19 mouse cellular contexts compared by ENCODE assay signal in genomic region chr19:54584687-54585237, GRCm38 (mm10).
DNase-seq lines count a peak whose midpoint lies in the region; ATAC-seq and TF ChIP-seq lines count a peak whose summit lies in the region.
"Had no signal": no experiment of that assay in that cellular context is flagged by ENCODE, and none has a peak within 500 bp of the region (broad histone marks: within the 10 kb centered on the region; RNA-seq: fewer than 3 reads in every experiment).

No protein-coding gene starts in this region.

- 53% methylated on average over 3 of the region's 3 CpGs for WGBS in midbrain, embryonic 12.5 days
- WGBS in midbrain, embryonic 10.5 days = 87% methylated on average over 3 of the region's 3 CpGs
- WGBS in stomach, embryonic 16.5 days = 65% methylated on average over 3 of the region's 3 CpGs
- 73% methylated on average over 3 of the region's 3 CpGs for WGBS in stomach, postnatal 0 days

- no peak overlapping the region for H3K4me2 ChIP-seq in midbrain, embryonic 12.5 days (replicated peaks)
- no peak overlapping the region for H3K4me2 ChIP-seq in stomach, embryonic 16.5 days (ENCODE audit: low read depth, low read length)
- no peak overlapping the region for H3K4me2 ChIP-seq in stomach, postnatal 0 days (replicated peaks; ENCODE audit: low read depth)
- H3K4me2 ChIP-seq: embryonic facial prominence, embryonic 12.5 days; forebrain, embryonic 15.5 days; heart, embryonic 11.5 days; heart, embryonic 15.5 days; hindbrain, embryonic 15.5 days had no signal

- H3K9ac ChIP-seq in midbrain, embryonic 12.5 days (replicated peaks) = no peak overlapping the region
- no peak overlapping the region for H3K9ac ChIP-seq in stomach, embryonic 16.5 days (ENCODE audit: low read length)
- no peak overlapping the region for H3K9ac ChIP-seq in stomach, postnatal 0 days (ENCODE audit: low read length)
- H3K9ac ChIP-seq: embryonic facial prominence, embryonic 12.5 days; forebrain, embryonic 15.5 days; heart, embryonic 15.5 days; hindbrain, embryonic 15.5 days had no signal

- no peaks in the 10 kb centered on the region for H3K9me3 ChIP-seq in midbrain, embryonic 12.5 days
- no peaks in the 10 kb centered on the region for H3K9me3 ChIP-seq in midbrain, embryonic 10.5 days (replicated peaks)
- H3K9me3 ChIP-seq in stomach, embryonic 16.5 days (replicated peaks; ENCODE audit: control insufficient read depth, low read length) = no peaks in the 10 kb centered on the region
- H3K9me3 ChIP-seq in stomach, postnatal 0 days (ENCODE audit: control insufficient read depth, low read length) = no peaks in the 10 kb centered on the region
- H3K9me3 ChIP-seq: embryonic facial prominence, embryonic 12.5 days; forebrain, embryonic 15.5 days; heart, embryonic 15.5 days; hindbrain, embryonic 15.5 days had no signal

- no peak overlapping the region for H3K4me3 ChIP-seq in midbrain, embryonic 12.5 days
- H3K4me3 ChIP-seq in midbrain, embryonic 10.5 days = no peak overlapping the region
- H3K4me3 ChIP-seq in stomach, embryonic 16.5 days (replicated peaks; ENCODE audit: low read length) = no peak overlapping the region
- no peak overlapping the region for H3K4me3 ChIP-seq in stomach, postnatal 0 days (ENCODE audit: low read depth, low read length)
- H3K4me3 ChIP-seq: embryonic facial prominence, embryonic 12.5 days; forebrain, embryonic 15.5 days; heart, embryonic 15.5 days; hindbrain, embryonic 15.5 days had no signal

- DNase-seq in midbrain, embryonic 10.5 days (ENCODE audit: low spot score) = no peak
- no peak for DNase-seq in stomach, postnatal 0 days (ENCODE audit: low spot score)
- DNase-seq in ZHBTc4 (ENCODE audit: low read depth, low spot score) = peak; percentile 7
- DNase-seq in adrenal gland, postnatal 25 days = no peak
- DNase-seq in layer of hippocampus, adult 9-10 months (ENCODE audit: low spot score) = no peak
- DNase-seq: adrenal gland, adult 2 months; cerebellum, adult 11-12 months; cerebellum, adult 9-10 months; cerebellum, postnatal 25 days; gastrocnemius, postnatal 36 days; heart, adult 18-20 months; heart, postnatal 14 days had no signal

- peak; percentile 56; the same call in 1 of the 2 replicates for ATAC-seq in midbrain, embryonic 12.5 days (ENCODE audit: low FRiP score, low read depth)
- ATAC-seq in stomach, embryonic 16.5 days (ENCODE audit: insufficient read depth, low FRiP score) = no peak; the same call in 1 of the 2 replicates
- no peak for ATAC-seq in stomach, postnatal 0 days (ENCODE audit: low FRiP score, low TSS enrichment)
- ATAC-seq: forebrain, embryonic 15.5 days had no signal

- no peak for TF ChIP-seq EP300 in stomach, postnatal 0 days (optimal IDR thresholded peaks at IDR 0.05)

- H3K4me1 ChIP-seq in midbrain, embryonic 12.5 days = no peaks in the 10 kb centered on the region
- no peaks in the 10 kb centered on the region for H3K4me1 ChIP-seq in midbrain, embryonic 10.5 days
- H3K4me1 ChIP-seq in stomach, embryonic 16.5 days (ENCODE audit: control insufficient read depth, insufficient read depth, low read length) = no peaks in the 10 kb centered on the region
- no peaks in the 10 kb centered on the region for H3K4me1 ChIP-seq in stomach, postnatal 0 days (replicated peaks; ENCODE audit: control insufficient read depth, insufficient read depth)
- H3K4me1 ChIP-seq: embryonic facial prominence, embryonic 12.5 days; heart, embryonic 15.5 days; hindbrain, embryonic 15.5 days had no signal

- TF ChIP-seq CTCF in stomach, postnatal 0 days (IDR thresholded peaks at IDR 0.05; ENCODE audit: low read depth) = no peak

- H3K36me3 ChIP-seq in midbrain, embryonic 12.5 days = no peaks in the 10 kb centered on the region
- no peaks in the 10 kb centered on the region for H3K36me3 ChIP-seq in midbrain, embryonic 10.5 days
- no peaks in the 10 kb centered on the region for H3K36me3 ChIP-seq in stomach, embryonic 16.5 days (ENCODE audit: control insufficient read depth, insufficient read depth, low read length)
- no peaks in the 10 kb centered on the region for H3K36me3 ChIP-seq in stomach, postnatal 0 days (ENCODE audit: control insufficient read depth, insufficient read depth, low read length)
- H3K36me3 ChIP-seq: embryonic facial prominence, embryonic 12.5 days; forebrain, embryonic 15.5 days; heart, embryonic 15.5 days; hindbrain, embryonic 15.5 days had no signal

- no peak overlapping the region for H3K27ac ChIP-seq in midbrain, embryonic 12.5 days (replicated peaks)
- no peak overlapping the region for H3K27ac ChIP-seq in midbrain, embryonic 10.5 days (replicated peaks)
- peak overlapping the region; percentile 18; the same call in 1 of the 2 replicates for H3K27ac ChIP-seq in stomach, embryonic 16.5 days (ENCODE audit: low read length)
- H3K27ac ChIP-seq in stomach, postnatal 0 days (replicated peaks) = no peak overlapping the region
- H3K27ac ChIP-seq: embryonic facial prominence, embryonic 12.5 days; forebrain, embryonic 15.5 days; heart, embryonic 15.5 days; hindbrain, embryonic 15.5 days had no signal

- no peaks in the 10 kb centered on the region for H3K27me3 ChIP-seq in midbrain, embryonic 12.5 days
- H3K27me3 ChIP-seq in midbrain, embryonic 10.5 days (ENCODE audit: low read depth, poor library complexity, severe bottlenecking) = no peaks in the 10 kb centered on the region
- no peaks in the 10 kb centered on the region for H3K27me3 ChIP-seq in stomach, embryonic 16.5 days (ENCODE audit: control insufficient read depth, insufficient read depth, low read length)
- no peaks in the 10 kb centered on the region for H3K27me3 ChIP-seq in stomach, postnatal 0 days (ENCODE audit: control insufficient read depth, insufficient read depth, low read length)
- H3K27me3 ChIP-seq: embryonic facial prominence, embryonic 12.5 days; forebrain, embryonic 15.5 days; heart, embryonic 15.5 days; hindbrain, embryonic 15.5 days had no signal
